Mouse (Mus musculus): Measurements from ENCODE around the gene Metap1.

Metap1 gene

GRCm38 (mm10) chr3:138452169-138452568 lies 37.1 kb downstream of the Metap1 start:
- DNase-seq (ENCODE audit: low spot score in 2 of 2): no peak

DNA sequence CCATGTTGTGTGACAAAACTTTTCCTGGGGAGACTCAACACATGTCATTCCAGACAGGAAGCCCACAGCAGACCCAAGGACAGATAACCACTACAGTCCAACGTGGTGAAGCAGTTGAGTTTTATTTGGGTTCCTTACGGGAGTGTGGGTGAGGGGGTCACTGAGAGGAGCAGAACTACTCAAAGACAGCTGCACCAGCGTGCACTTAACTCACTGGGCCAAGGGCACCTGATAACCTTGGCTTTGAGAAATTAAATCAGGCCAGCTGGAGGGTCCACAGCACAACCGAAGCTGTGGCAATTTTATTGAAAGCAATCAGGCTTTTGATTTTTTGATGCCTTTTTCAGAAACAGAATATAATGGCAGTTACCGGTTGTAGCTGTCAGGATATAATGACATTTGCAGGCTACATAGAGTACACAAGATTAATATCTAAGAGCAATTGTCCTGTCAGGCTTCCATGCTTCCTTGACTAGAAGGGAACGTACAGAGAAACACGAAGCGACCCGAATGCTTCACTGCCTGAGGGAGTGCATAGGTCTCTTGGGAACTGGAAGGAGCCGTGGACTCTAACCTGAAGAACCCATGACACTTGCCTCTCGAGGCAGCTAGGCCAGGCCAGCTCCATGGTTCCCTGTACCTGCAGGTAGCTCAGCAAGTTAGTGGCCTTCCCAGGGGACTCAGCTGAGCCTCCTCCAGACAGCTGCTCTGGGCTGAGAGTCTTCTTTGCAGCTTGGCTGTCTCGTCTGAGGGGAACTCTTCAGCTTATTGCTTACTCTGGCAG lies 41.0 kb downstream of the Metap1 start:
- no peak for DNase-seq (ENCODE audit: low spot score in 2 of 2)

DNA sequence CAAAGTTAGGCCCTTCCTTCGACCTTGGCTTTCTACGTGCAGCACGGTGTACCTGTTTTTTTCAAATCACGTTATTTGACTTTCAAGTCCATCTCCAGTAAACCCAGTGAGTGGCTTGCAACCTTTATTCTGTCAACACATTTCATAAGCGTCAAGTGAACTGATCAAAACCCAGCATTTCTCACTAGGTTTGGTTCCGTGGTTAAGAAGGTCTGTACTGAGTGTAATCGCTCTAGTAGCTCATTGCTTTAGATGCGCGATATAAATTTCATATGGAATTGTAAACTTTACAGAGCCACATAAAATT lies 45.9 kb downstream of the Metap1 start:
- no peak for DNase-seq (ENCODE audit: low spot score in 2 of 2)

DNA sequence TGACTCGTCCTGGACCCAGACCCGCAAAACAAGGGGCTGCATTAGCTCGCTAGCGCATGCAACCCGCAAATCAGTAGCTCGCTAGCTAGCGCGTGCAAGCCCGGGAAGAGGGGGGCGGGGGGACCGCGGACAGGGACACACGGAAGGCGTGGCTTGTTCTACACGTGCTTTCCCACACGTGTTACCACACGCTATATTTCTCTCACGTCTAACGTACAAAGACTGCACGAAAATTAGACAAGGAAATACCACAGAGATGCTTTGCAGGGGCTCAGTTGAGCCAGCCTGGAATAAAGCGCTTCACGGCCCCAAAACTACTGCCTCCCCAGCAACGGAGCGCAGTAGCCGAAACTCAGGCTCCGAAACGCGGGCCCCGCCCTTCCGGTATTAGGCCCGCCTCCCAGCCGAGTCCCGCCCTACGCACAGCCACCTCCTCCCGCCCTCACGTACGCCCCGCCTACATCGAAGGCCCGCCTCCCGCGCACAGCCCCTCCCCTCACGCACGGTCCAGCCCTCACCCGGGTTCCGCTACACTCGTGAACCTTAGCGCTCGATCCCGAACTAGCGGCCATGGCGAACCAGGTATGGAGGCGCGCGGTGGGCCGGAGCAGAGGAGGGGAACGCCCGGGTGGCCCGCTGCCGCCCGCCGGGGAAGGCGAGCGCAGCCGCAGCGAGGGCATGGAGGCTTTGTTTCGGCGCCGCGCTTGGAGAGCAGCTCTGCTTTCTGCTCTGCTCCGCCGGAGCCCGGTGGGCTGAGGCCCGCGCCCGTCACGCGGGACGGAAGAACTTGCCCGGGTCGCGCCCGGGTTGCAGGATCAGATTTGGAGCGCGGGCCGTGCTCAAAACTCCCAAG lies 46.5 kb downstream of the Metap1 start, which contains the start of gene Adh5:
TSS of gene Adh5 (plus strand) at position 482 of the 853 bp plus-strand sequence.
- peak; percentile 86 to 88 for DNase-seq (ENCODE audit: low spot score in 2 of 2)

GRCm38 (mm10) chr3:138442203-138442602 lies 47.1 kb downstream of the Metap1 start:
- no peak for DNase-seq (ENCODE audit: low spot score in 2 of 2)

DNA sequence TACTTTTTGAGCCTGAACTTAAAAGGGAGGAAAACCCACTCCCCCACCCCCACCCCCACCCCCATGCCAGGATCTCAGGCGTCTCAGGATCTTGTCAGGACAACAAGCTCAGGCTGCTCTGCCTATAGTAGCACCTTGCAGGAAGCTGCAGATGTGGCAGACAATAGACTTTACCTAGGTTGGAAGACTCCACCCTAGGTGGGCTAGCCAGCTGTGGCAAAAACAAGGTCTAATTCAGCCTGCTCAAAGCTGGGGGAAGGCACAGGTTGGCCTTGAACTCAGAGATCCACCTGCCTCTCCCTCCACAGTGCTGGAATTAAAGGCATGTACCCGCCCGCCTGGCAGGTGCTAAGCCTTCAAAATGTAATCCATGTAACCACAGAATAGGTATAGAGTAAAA lies 50.6 kb downstream of the Metap1 start:
- DNase-seq (ENCODE audit: low spot score in 2 of 2): no peak

- DNase-seq (ENCODE audit: low spot score in 2 of 2): peak in 1 of 2 experiments; percentile 27
These were observed 57.5 kb downstream of the Metap1 start for GRCm38 (mm10) chr3:138431835-138432234.

DNA sequence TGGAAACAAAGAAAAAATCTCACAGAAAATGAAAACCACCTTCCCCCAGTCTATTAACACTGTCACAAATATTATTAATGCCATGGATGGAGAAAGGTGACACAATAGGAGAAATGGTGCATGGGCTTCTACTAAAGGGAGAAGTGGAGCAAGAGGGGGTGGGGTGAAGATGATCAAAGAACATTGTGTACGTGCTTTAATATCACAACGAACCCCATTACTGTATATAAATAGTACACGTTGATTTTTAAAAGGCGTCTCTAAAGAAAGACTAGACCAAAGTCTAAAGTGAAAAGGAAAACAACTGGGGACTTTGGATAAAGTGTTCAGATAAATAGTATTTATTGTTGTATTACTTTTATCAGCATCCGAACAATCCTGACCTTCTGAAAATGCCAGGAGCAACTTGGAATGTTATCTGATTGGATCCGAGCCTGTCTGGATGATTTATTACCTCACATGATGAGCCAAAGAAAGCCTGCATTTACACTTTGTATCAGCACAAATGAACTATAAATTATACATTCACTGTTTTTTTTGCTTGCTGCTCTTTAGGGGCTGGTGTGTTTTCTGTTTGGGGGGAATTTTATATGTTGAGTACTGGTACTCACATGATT lies 58.8 kb downstream of the Metap1 start:
- DNase-seq (ENCODE audit: low spot score in 2 of 2): no peak

- no peak for DNase-seq (ENCODE audit: low spot score in 2 of 2)
These were observed 65.1 kb downstream of the Metap1 start for GRCm38 (mm10) chr3:138424247-138424646.

- no peak for DNase-seq (ENCODE audit: low spot score in 2 of 2)
These were observed 65.7 kb downstream of the Metap1 start for GRCm38 (mm10) chr3:138423664-138424063.

DNA sequence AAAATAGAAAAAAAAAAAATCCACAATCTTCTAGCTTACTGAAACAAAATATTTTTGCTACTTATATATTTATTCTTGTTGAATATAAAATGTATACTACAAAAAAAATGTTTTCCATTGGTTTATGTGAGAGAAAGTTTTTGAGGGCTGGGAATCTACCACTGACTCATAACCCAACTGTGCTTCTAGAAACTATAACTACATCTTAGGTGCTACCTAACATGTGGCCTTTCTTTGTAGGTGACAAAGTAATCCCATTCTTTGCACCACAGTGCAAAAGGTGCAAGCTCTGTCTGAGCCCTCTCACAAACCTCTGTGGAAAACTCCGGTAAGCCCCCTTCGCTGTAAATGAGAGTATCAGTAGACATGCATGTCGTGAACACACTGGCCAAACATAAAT lies 68.9 kb downstream of the Metap1 start:
- DNase-seq (ENCODE audit: low spot score in 2 of 2): no peak

- DNase-seq (ENCODE audit: low spot score in 2 of 2): no peak
These were observed 69.9 kb downstream of the Metap1 start for GRCm38 (mm10) chr3:138419369-138419768.

DNA sequence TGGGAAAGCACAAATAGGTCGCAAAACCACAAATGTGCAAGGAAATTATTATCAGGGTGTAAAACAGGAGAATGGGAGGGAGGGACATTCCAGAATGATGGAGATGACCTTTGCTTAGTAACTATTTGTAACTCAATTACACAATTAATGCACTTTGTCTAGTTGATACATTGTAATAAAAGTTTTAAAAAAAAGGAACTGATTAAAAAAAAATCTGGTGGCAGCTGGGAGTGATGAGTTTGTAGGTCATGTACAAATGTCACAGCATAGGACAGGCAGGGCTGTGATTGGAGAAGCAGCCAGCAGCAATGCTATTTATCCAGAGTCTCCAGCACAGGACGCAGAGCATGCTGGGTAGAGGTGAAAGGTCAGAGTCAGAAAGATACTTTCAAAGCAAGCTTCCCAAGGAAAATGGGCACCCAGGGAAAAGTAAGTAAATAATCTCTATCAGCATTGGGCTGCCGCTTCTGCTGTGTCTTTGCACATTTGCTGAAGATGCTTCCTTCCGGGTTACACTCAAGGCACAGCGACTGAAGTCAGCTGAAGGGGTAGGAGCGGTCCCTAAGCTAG lies 74.1 kb downstream of the Metap1 start, which contains the start of gene Adh4:
TSS of gene Adh4 (plus strand) at position 346 of the 570 bp plus-strand sequence.
- no peak for DNase-seq (ENCODE audit: low spot score in 2 of 2)

DNA sequence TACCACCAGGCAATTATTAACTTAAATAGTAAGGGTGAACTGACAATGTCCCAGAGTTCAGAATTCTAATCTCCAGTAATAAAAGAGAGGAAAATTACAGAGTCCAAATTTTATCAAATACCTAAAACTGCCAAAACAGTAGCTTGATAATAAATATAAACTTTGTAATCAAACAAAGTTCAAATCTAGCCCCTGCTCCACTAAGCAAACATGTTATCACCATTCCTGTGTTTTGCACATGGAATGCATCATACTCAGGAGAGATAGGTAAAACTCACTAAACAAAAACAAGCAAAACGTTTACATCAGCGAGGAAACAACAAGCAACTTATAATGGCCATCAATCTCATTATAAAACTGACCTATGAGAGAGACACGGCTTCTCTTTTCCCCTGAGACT lies 79.1 kb downstream of the Metap1 start:
- no peak for DNase-seq (ENCODE audit: low spot score in 2 of 2)

GRCm38 (mm10) chr3:138409585-138409984 lies 79.7 kb downstream of the Metap1 start:
- DNase-seq (ENCODE audit: low spot score in 2 of 2): no peak
